Mouse (Mus musculus): ENCODE measurements around the gene Knstrn. TPM values are rescaled to one million over a fixed set of nuclear protein-coding genes. Genes with fewer than 3 reads are reported as not detected.

The Knstrn gene
- polyA plus RNA-seq, 1 experiment = 1.0 TPM

GRCm38 (mm10) chr2:118805756-118806155 is 8.0 kb upstream of the Knstrn start:
- 23% methylated on average over 3 of the region's 3 CpGs for WGBS
- Histone ChIP-seq H3K4me1 (ENCODE audit: control insufficient read depth, insufficient read depth, low read length) (peaks cover 4% of the 10 kb centered on the region; the same call in 1 of the 2 replicates), H3K4me3 (replicated peaks; ENCODE audit: extremely low read depth, low read depth, low read length) (no peak overlapping the region)
- TF ChIP-seq CTCF (IDR thresholded peaks at IDR 0.05; ENCODE audit: insufficient read depth, low read length) (no peak), POLR2A (IDR thresholded peaks at IDR 0.05; ENCODE audit: borderline replicate concordance, extremely low read depth, low read depth, low read length) (no peak)
- DNase-seq = no peak

GRCm38 (mm10) chr2:118806860-118807259 is 6.9 kb upstream of the Knstrn start:
- TF ChIP-seq POLR2A (IDR thresholded peaks at IDR 0.05; ENCODE audit: borderline replicate concordance, extremely low read depth, low read depth, low read length) = no peak
- TF ChIP-seq CTCF (IDR thresholded peaks at IDR 0.05; ENCODE audit: insufficient read depth, low read length) = no peak
- DNase-seq = no peak
- 54% methylated on average over 4 of the region's 4 CpGs for WGBS

GRCm38 (mm10) chr2:118810861-118811260 is 2.9 kb upstream of the Knstrn start:
- 57% methylated on average over 2 of the region's 2 CpGs for WGBS
- H3K4me3 ChIP-seq (replicated peaks; ENCODE audit: extremely low read depth, low read depth, low read length) = no peak overlapping the region
- peaks cover 7% of the 10 kb centered on the region for H3K4me1 ChIP-seq (ENCODE audit: control insufficient read depth, insufficient read depth, low read length)
- TF ChIP-seq CTCF (IDR thresholded peaks at IDR 0.05; ENCODE audit: insufficient read depth, low read length) (no peak), POLR2A (IDR thresholded peaks at IDR 0.05; ENCODE audit: borderline replicate concordance, extremely low read depth, low read depth, low read length) (no peak)
- no peak for DNase-seq

More at GRCm38 (mm10) chr2:118806860-118807259, 6.9 kb upstream of the Knstrn start:
- Histone ChIP-seq H3K4me1 (ENCODE audit: control insufficient read depth, insufficient read depth, low read length) (peaks cover 4% of the 10 kb centered on the region; the same call in 1 of the 2 replicates), H3K4me3 (replicated peaks; ENCODE audit: extremely low read depth, low read depth, low read length) (no peak overlapping the region)

GRCm38 (mm10) chr2:118812724-118813123 is 1.1 kb upstream of the Knstrn start:
- 83% methylated on average over 1 of the region's 1 CpGs for WGBS
- peaks cover 3% of the 10 kb centered on the region for H3K4me1 ChIP-seq (ENCODE audit: control insufficient read depth, insufficient read depth, low read length)
- DNase-seq = no peak

GRCm38 (mm10) chr2:118822800-118823199 is 9.0 kb downstream of the Knstrn start:
- H3K4me1 ChIP-seq (ENCODE audit: control insufficient read depth, insufficient read depth, low read length) = no peaks in the 10 kb centered on the region
- no peak for DNase-seq
- no peak for TF ChIP-seq CTCF (IDR thresholded peaks at IDR 0.05; ENCODE audit: insufficient read depth, low read length)
- no peak for TF ChIP-seq POLR2A (IDR thresholded peaks at IDR 0.05; ENCODE audit: borderline replicate concordance, extremely low read depth, low read depth, low read length)
- WGBS = 89% methylated on average over 5 of the region's 5 CpGs
- H3K4me3 ChIP-seq (replicated peaks; ENCODE audit: extremely low read depth, low read depth, low read length) = no peak overlapping the region

More at GRCm38 (mm10) chr2:118812724-118813123, 1.1 kb upstream of the Knstrn start:
- no peak for TF ChIP-seq POLR2A (IDR thresholded peaks at IDR 0.05; ENCODE audit: borderline replicate concordance, extremely low read depth, low read depth, low read length)
- no peak for TF ChIP-seq CTCF (IDR thresholded peaks at IDR 0.05; ENCODE audit: insufficient read depth, low read length)
- no peak overlapping the region for H3K4me3 ChIP-seq (replicated peaks; ENCODE audit: extremely low read depth, low read depth, low read length)

- no peak for DNase-seq
- TF ChIP-seq CTCF (IDR thresholded peaks at IDR 0.05; ENCODE audit: insufficient read depth, low read length) = no peak
- no peak for TF ChIP-seq POLR2A (IDR thresholded peaks at IDR 0.05; ENCODE audit: borderline replicate concordance, extremely low read depth, low read depth, low read length)
- WGBS = 93% methylated on average over 4 of the region's 4 CpGs
- H3K4me1 ChIP-seq (ENCODE audit: control insufficient read depth, insufficient read depth, low read length) = no peaks in the 10 kb centered on the region
- H3K4me3 ChIP-seq (replicated peaks; ENCODE audit: extremely low read depth, low read depth, low read length) = no peak overlapping the region
Measured at GRCm38 (mm10) chr2:118824396-118824795, 10.6 kb downstream of the Knstrn start.

- TF ChIP-seq CTCF (IDR thresholded peaks at IDR 0.05; ENCODE audit: insufficient read depth, low read length) = no peak
- no peak for TF ChIP-seq POLR2A (IDR thresholded peaks at IDR 0.05; ENCODE audit: borderline replicate concordance, extremely low read depth, low read depth, low read length)
- 65% methylated on average over 5 of the region's 5 CpGs for WGBS
- H3K4me3 ChIP-seq (replicated peaks; ENCODE audit: extremely low read depth, low read depth, low read length) = no peak overlapping the region
- DNase-seq = no peak
- H3K4me1 ChIP-seq (ENCODE audit: control insufficient read depth, insufficient read depth, low read length) = no peaks in the 10 kb centered on the region
Measured at GRCm38 (mm10) chr2:118829096-118829495, 15.3 kb downstream of the Knstrn start.

GRCm38 (mm10) chr2:118834061-118834460 is 20.3 kb downstream of the Knstrn start:
- Histone ChIP-seq H3K4me3 (replicated peaks; ENCODE audit: extremely low read depth, low read depth, low read length) (no peak overlapping the region), H3K4me1 (ENCODE audit: control insufficient read depth, insufficient read depth, low read length) (no peaks in the 10 kb centered on the region)
- 88% methylated on average over 6 of the region's 6 CpGs for WGBS
- TF ChIP-seq CTCF (IDR thresholded peaks at IDR 0.05; ENCODE audit: insufficient read depth, low read length) = no peak
- TF ChIP-seq POLR2A (IDR thresholded peaks at IDR 0.05; ENCODE audit: borderline replicate concordance, extremely low read depth, low read depth, low read length) = no peak
- DNase-seq = no peak

- 75% methylated on average over 6 of the region's 6 CpGs for WGBS
- no peak for DNase-seq
- Histone ChIP-seq H3K4me1 (ENCODE audit: control insufficient read depth, insufficient read depth, low read length) (no peaks in the 10 kb centered on the region), H3K4me3 (replicated peaks; ENCODE audit: extremely low read depth, low read depth, low read length) (no peak overlapping the region)
- TF ChIP-seq CTCF (IDR thresholded peaks at IDR 0.05; ENCODE audit: insufficient read depth, low read length) = no peak
Measured at GRCm38 (mm10) chr2:118835115-118835514, 21.3 kb downstream of the Knstrn start.

GRCm38 (mm10) chr2:118838330-118838729 is 24.5 kb downstream of the Knstrn start:
- DNase-seq = no peak
- H3K4me3 ChIP-seq (replicated peaks; ENCODE audit: extremely low read depth, low read depth, low read length) = no peak overlapping the region
- no peak for TF ChIP-seq CTCF (IDR thresholded peaks at IDR 0.05; ENCODE audit: insufficient read depth, low read length)
- no peak for TF ChIP-seq POLR2A (IDR thresholded peaks at IDR 0.05; ENCODE audit: borderline replicate concordance, extremely low read depth, low read depth, low read length)
- H3K4me1 ChIP-seq (ENCODE audit: control insufficient read depth, insufficient read depth, low read length) = no peaks in the 10 kb centered on the region
- 19% methylated on average over 5 of the region's 5 CpGs for WGBS
